Mouse (Mus musculus) limb, embryonic 14.5 days (tissue): ENCODE measurements at regions not wholly inside any gene's neighbourhood (a gene's known extent, or its start where the extent isn't known, plus 50 kb on each side); places are given as distances from the start of the nearest gene placed in this dataset.
"Not testable (repeated sequence)": the region's sequence is repeated elsewhere in the genome, so short reads cannot be mapped to it uniquely, and the experiment has no call there.

Experiments used
- ATAC-seq: fragments of 200-750 bp; cut with Nextera tagmentation; 2 replicates; pipeline ENCODE4 v1.8.0; 2017; ENCODE audit warnings: low read depth, moderate number of reproducible peaks, moderate TSS enrichment; ENCODE audit not compliant: low FRiP score
- DNase-seq: peaks from one replicate; pipeline ENCODE4 v3.0.0-alpha.2; 2015; ENCODE audit warnings: low spot score
- H3K27ac ChIP-seq: fragments of 300-500 bp; sonication (generic); replicated peaks from 2 replicates; pipeline ENCODE4 v1.5.1; 2014; ENCODE audit warnings: low read depth, mild to moderate bottlenecking, low read length, moderate library complexity, mixed read lengths
- H3K27me3 ChIP-seq: fragments of 300-500 bp; sonication (generic); 2 replicates; pipeline ENCODE4 v1.6.1; 2014; ENCODE audit warnings: low read length, mixed read lengths; ENCODE audit not compliant: control insufficient read depth, insufficient read depth
- H3K36me3 ChIP-seq: fragments of 300-500 bp; sonication (generic); 2 replicates; pipeline ENCODE4 v1.6.1; 2014; ENCODE audit warnings: mild to moderate bottlenecking, low read length, moderate library complexity, mixed read lengths; ENCODE audit not compliant: control insufficient read depth, insufficient read depth
- H3K4me1 ChIP-seq: fragments of 300-500 bp; sonication (generic); 2 replicates; pipeline ENCODE4 v1.6.1; 2014; ENCODE audit warnings: antibody characterized with exemption, low read length, mixed read lengths; ENCODE audit not compliant: control insufficient read depth, insufficient read depth
- H3K4me2 ChIP-seq: fragments of 300-500 bp; sonication (generic); replicated peaks from 2 replicates; pipeline ENCODE4 v1.6.1; 2014; ENCODE audit warnings: low read depth, mild to moderate bottlenecking, low read length, moderate library complexity; ENCODE audit not compliant: severe bottlenecking
- H3K4me3 ChIP-seq: fragments of 300-500 bp; sonication (generic); replicated peaks from 2 replicates; pipeline ENCODE4 v1.5.1; 2014; ENCODE audit warnings: low read length
- H3K9ac ChIP-seq: fragments of 300-500 bp; sonication (generic); 2 replicates; pipeline ENCODE4 v1.6.1; 2014; ENCODE audit warnings: mild to moderate bottlenecking, low read depth, low read length, moderate library complexity; ENCODE audit not compliant: severe bottlenecking
- H3K9me3 ChIP-seq: fragments of 300-500 bp; sonication (generic); 2 replicates; pipeline ENCODE4 v1.6.1; 2016; ENCODE audit warnings: low read length; ENCODE audit not compliant: control insufficient read depth
- POLR2A ChIP-seq: fragments of 200-500 bp; IDR thresholded peaks from 2 replicates; pipeline ENCODE4 v1.8.0; 2012; ENCODE audit warnings: inconsistent platforms, mild to moderate bottlenecking, moderate library complexity, borderline replicate concordance; ENCODE audit not compliant: insufficient read depth, insufficient read length; ENCODE audit errors: extremely low read depth
- WGBS: fragments of 180-500 bp; shearing (Covaris S2); extraction: QIAGEN DNeasy Blood & Tissue Kit; methylation state at CpG from one replicate; pipeline ENCODE4 v1.1.7; 2014; 5-methylcytosine and 5-hydroxymethylcytosine counted together

DNA sequence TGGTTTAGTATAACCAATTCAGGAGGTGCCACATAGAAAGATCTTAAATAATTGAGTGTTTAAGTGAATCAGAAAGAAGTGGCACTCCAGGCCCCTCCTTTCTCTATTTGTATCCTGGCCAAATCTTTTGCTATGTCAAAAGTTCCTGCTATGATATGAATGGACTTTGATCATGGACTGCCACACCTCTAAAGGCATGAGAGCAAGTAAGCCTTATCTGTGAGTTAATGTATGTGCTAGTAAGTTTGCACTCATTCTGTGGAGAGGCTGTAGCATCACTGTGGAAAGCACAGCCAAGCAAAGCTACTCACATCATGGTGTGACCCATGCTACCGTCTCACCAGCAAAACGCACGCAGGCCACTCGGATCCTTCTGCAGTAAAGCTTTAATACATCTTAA, 140.2 kb downstream of the Jrkl start:
- H3K4me2 ChIP-seq, result no peak overlapping the region
- no peaks in the 10 kb centered on the region for H3K27me3 ChIP-seq
- no peak for TF ChIP-seq POLR2A
- ATAC-seq (no peak), DNase-seq (no peak)
- no peaks in the 10 kb centered on the region for H3K36me3 ChIP-seq
- H3K4me1 ChIP-seq, result no peaks in the 10 kb centered on the region
- H3K27ac ChIP-seq, result no peak overlapping the region
- H3K9ac ChIP-seq, result no peak overlapping the region
- no peaks in the 10 kb centered on the region for H3K9me3 ChIP-seq
- WGBS, result 94% methylated on average over 4 of the region's 4 CpGs
- H3K4me3 ChIP-seq, result no peak overlapping the region

DNA sequence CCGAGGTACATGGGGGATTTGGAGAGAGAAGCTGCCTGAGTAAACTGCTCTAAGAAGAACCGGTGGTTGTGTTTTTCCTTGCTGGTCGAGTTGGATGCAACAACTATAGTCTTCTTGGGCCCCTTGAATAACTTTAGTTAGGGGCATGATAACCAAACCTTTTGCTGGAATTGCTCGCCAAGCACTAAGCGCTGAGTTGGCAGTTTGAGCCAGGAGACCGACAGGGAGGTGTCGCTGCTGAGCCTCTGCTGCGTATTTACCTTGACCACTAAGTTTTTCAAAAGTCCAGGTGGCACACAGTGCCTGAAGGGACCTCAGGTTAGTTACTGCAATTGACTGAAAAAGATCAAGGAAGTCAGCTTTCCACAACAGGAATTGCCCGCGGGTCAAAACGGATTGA, 162.0 kb downstream of the Jrkl start:
- Histone ChIP-seq H3K36me3 (no peaks in the 10 kb centered on the region), H3K9me3 (no peaks in the 10 kb centered on the region), H3K27me3 (no peaks in the 10 kb centered on the region), H3K9ac (no peak overlapping the region), H3K4me2 (no peak overlapping the region), H3K4me1 (no peaks in the 10 kb centered on the region), H3K4me3 (no peak overlapping the region), H3K27ac (no peak overlapping the region)
- 88% methylated on average over 11 of the region's 11 CpGs for WGBS
- no peak for TF ChIP-seq POLR2A
- ATAC-seq (no peak), DNase-seq (no peak)

DNA sequence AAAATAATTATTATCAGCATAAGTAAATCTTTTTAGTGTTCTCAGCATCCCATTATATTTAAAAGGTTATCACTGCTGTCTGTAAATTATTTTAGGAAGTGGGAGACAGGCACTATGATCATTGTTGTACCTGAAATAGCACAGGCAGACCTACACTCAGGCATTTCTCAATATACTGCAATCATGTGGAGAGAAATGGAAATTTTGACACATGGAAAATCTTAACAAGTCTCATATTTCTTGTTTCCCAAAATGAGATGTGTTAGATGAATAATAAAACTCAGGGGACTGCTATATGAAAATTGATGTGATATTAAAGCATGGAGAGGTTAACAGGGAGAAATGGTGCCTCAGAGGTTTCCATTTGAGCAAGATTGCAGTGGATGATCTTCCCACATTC, 196.6 kb downstream of the Jrkl start:
- H3K9me3 ChIP-seq, result no peaks in the 10 kb centered on the region
- H3K4me3 ChIP-seq, result no peak overlapping the region
- H3K27me3 ChIP-seq, result no peaks in the 10 kb centered on the region
- H3K4me1 ChIP-seq, result no peaks in the 10 kb centered on the region
- DNase-seq, result no peak
- no peak overlapping the region for H3K4me2 ChIP-seq
- ATAC-seq, result no peak
- TF ChIP-seq POLR2A, result no peak
- no peak overlapping the region for H3K9ac ChIP-seq
- no peak overlapping the region for H3K27ac ChIP-seq
- no peaks in the 10 kb centered on the region for H3K36me3 ChIP-seq

DNA sequence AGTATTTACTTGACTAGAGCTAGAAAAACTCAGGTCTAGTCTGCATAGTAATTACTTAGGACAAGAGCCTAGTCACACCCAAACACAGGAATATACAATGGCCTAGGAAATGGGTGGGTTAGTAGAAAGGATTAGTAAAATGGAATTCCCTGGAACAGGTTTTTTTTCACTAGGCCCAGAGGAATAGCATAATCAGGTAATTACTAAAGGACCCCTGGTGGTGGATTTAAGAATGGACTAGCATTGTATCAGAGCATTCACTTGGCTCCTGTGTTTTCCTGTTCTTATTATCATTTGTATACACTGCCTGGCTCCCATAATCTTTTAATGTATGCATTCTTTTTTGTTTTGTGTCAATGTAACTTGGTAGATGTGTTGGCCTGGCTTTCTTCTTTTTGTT, 226.6 kb downstream of the Jrkl start:
- Histone ChIP-seq H3K27ac (no peak overlapping the region), H3K4me2 (no peak overlapping the region), H3K4me3 (no peak overlapping the region), H3K9ac (no peak overlapping the region), H3K27me3 (no peaks in the 10 kb centered on the region), H3K4me1 (no peaks in the 10 kb centered on the region), H3K9me3 (no peaks in the 10 kb centered on the region), H3K36me3 (no peaks in the 10 kb centered on the region)
- no peak for TF ChIP-seq POLR2A
- ATAC-seq (no peak), DNase-seq (no peak)

DNA sequence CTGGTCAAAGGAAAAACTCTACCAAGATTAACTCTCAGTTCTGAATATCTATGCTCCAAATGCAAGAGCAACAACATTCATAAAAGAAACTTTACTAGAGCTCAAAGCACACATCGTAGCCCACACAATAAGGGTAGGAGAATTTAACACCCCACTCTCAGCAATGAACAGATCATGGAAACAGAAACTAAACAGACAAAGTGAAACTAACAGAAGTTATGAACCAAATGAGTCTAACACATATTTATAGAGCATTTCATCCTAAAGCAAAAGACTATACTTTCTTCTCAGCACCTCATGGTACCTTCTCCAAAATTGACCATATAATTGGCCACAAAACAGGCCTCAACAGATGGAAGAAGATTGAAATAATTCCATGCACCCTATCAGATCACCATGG, 262.4 kb downstream of the Jrkl start:
- H3K4me3 ChIP-seq, H3K4me1 ChIP-seq, H3K27ac ChIP-seq, H3K27me3 ChIP-seq, H3K9ac ChIP-seq, H3K9me3 ChIP-seq, ATAC-seq, H3K36me3 ChIP-seq, H3K4me2 ChIP-seq, DNase-seq: not testable (repeated sequence)
- WGBS, result 89% methylated on average over 1 of the region's 1 CpGs

DNA sequence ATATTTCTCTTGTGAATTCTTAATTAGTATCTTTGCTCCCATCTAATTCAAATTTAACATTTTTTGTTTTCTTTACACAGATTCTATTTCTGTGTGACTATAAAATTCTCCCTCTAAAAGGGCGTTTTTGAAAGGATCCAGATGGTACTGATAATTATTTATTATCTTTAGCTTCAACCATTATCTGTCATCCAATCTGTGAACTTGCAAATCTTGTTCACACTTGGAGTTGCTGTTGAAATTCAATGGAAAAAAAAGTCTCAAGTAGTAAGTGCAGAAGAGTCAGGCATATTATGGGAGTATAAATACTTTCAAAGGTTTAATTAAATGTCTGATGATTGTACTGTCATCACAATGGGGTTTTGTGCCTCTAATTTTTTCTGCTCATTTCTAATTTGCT, 272.6 kb downstream of the Jrkl start:
- Histone ChIP-seq H3K36me3 (no peaks in the 10 kb centered on the region), H3K9ac (no peak overlapping the region), H3K27ac (no peak overlapping the region), H3K27me3 (no peaks in the 10 kb centered on the region), H3K9me3 (no peaks in the 10 kb centered on the region), H3K4me3 (no peak overlapping the region), H3K4me2 (no peak overlapping the region), H3K4me1 (no peaks in the 10 kb centered on the region)
- TF ChIP-seq POLR2A, result no peak
- WGBS, result 32% methylated on average over 1 of the region's 1 CpGs
- ATAC-seq (no peak), DNase-seq (no peak)
